29 mouse cellular contexts compared by ENCODE assay signal in genomic region chr1:73230611-73231010, GRCm38 (mm10).
"Had no signal": no experiment of that assay in that cellular context is flagged by ENCODE, and none has a peak within 500 bp of the region (broad histone marks: within the 10 kb centered on the region; RNA-seq: fewer than 3 reads in every experiment).

No protein-coding gene starts in this region.

- H3K9ac ChIP-seq: embryonic facial prominence, embryonic 12.5 days; embryonic facial prominence, embryonic 13.5 days; embryonic facial prominence, embryonic 15.5 days; forebrain, embryonic 12.5 days; forebrain, embryonic 13.5 days; forebrain, embryonic 15.5 days; forebrain, postnatal 0 days had no signal

- ATAC-seq: forebrain, embryonic 13.5 days; forebrain, embryonic 14.5 days; forebrain, embryonic 15.5 days; forebrain, embryonic 16.5 days; forebrain, postnatal 0 days had no signal

- H3K9me3 ChIP-seq: embryonic facial prominence, embryonic 13.5 days; embryonic facial prominence, embryonic 15.5 days; forebrain, embryonic 15.5 days had no signal

- H3K4me3 ChIP-seq: embryonic facial prominence, embryonic 10.5 days; embryonic facial prominence, embryonic 12.5 days; embryonic facial prominence, embryonic 13.5 days; embryonic facial prominence, embryonic 15.5 days; erythroblast, embryonic 14.5 days; forebrain, embryonic 10.5 days; forebrain, embryonic 12.5 days; forebrain, embryonic 13.5 days; forebrain, embryonic 15.5 days; gastrocnemius, adult 2 months; heart, adult 2 months had no signal

- H3K27ac ChIP-seq: embryonic facial prominence, embryonic 10.5 days; embryonic facial prominence, embryonic 12.5 days; embryonic facial prominence, embryonic 13.5 days; embryonic facial prominence, embryonic 15.5 days; forebrain, embryonic 10.5 days; forebrain, embryonic 12.5 days; forebrain, embryonic 13.5 days; forebrain, embryonic 15.5 days; gastrocnemius, adult 2 months; heart, adult 2 months had no signal

- DNase-seq: cerebellum, adult 2 months; cerebellum, adult 8-10 months; cerebellum, adult 9-10 months; cerebellum, adult 9-11 months; cerebellum, postnatal 10 days; cerebellum, postnatal 14 days; cerebellum, postnatal 25 days; cerebellum, postnatal 36 days; embryo, embryonic 11 days; forebrain, postnatal 0 days; gastrocnemius, adult 2 months; gastrocnemius, postnatal 10 days; gastrocnemius, postnatal 14 days; gastrocnemius, postnatal 25 days; gastrocnemius, postnatal 36 days; heart, adult 11 months; heart, adult 18-20 months; heart, adult 2 months had no signal

- H3K4me2 ChIP-seq: embryonic facial prominence, embryonic 12.5 days; embryonic facial prominence, embryonic 13.5 days; embryonic facial prominence, embryonic 15.5 days; forebrain, embryonic 12.5 days; forebrain, embryonic 13.5 days; forebrain, embryonic 15.5 days had no signal

- H3K36me3 ChIP-seq: embryonic facial prominence, embryonic 10.5 days; embryonic facial prominence, embryonic 12.5 days; embryonic facial prominence, embryonic 13.5 days; embryonic facial prominence, embryonic 15.5 days; forebrain, embryonic 10.5 days; forebrain, embryonic 12.5 days; forebrain, embryonic 15.5 days had no signal

- H3K4me1 ChIP-seq: embryonic facial prominence, embryonic 12.5 days; forebrain, embryonic 10.5 days; forebrain, embryonic 12.5 days; forebrain, embryonic 13.5 days; forebrain, embryonic 15.5 days had no signal

- H3K27me3 ChIP-seq: embryonic facial prominence, embryonic 12.5 days; embryonic facial prominence, embryonic 13.5 days; embryonic facial prominence, embryonic 15.5 days; forebrain, embryonic 12.5 days; forebrain, embryonic 13.5 days; forebrain, embryonic 15.5 days had no signal
